Mouse (Mus musculus): ENCODE results near the gene Lamp5. TPM values are rescaled to one million over a fixed set of nuclear protein-coding genes. Genes with fewer than 3 reads are reported as not detected.

The Lamp5 gene
- 1.2 and 1.8 TPM in 2 replicates for polyA plus RNA-seq (2014; fragmentation: Nextera tagmentation; extraction: Ambion mirVana)

GRCm38 (mm10) chr2:136051688-136052289 is at the start of gene Lamp5:
TSS of gene Lamp5 (plus strand) at chr2:136052239.
- peak; percentile 29 for DNase-seq (ENCODE audit: low spot score)
- under 1% methylated on average over 8 of the region's 8 CpGs for WGBS
- Histone ChIP-seq H3K4me3 (ENCODE audit: low read depth, low read length) (peak within 1 kb of the TSS; percentile 21; the same call in 1 of the 2 replicates), H3K4me2 (ENCODE audit: low read length) (peak within 1 kb of the TSS; percentile 48), H3K9ac (ENCODE audit: low read length) (peak within 1 kb of the TSS; percentile 40), H3K9me3 (replicated peaks; ENCODE audit: control insufficient read depth, low read length) (no peaks in the 10 kb centered on the region), H3K27me3 (replicated peaks; ENCODE audit: control insufficient read depth, insufficient read depth, low read length) (no peaks in the 10 kb centered on the region), H3K27ac (ENCODE audit: low read depth, low read length) (no peak within 1 kb of the TSS), H3K36me3 (ENCODE audit: control insufficient read depth, insufficient read depth, low read length) (no peaks in the 10 kb centered on the region), H3K4me1 (ENCODE audit: control insufficient read depth, insufficient read depth, low read length) (peaks cover 6% of the 10 kb centered on the region)
- ATAC-seq: peak; percentile 57

- no peak for DNase-seq (ENCODE audit: low spot score)
- Histone ChIP-seq H3K4me2 (ENCODE audit: low read length) (no peak overlapping the region), H3K9me3 (replicated peaks; ENCODE audit: control insufficient read depth, low read length) (no peaks in the 10 kb centered on the region), H3K27ac (ENCODE audit: low read depth, low read length) (no peak overlapping the region), H3K27me3 (replicated peaks; ENCODE audit: control insufficient read depth, insufficient read depth, low read length) (no peaks in the 10 kb centered on the region), H3K4me1 (ENCODE audit: control insufficient read depth, insufficient read depth, low read length) (no peaks in the 10 kb centered on the region), H3K36me3 (ENCODE audit: control insufficient read depth, insufficient read depth, low read length) (peaks cover 4% of the 10 kb centered on the region; the same call in 1 of the 2 replicates), H3K9ac (ENCODE audit: low read length) (no peak overlapping the region), H3K4me3 (ENCODE audit: low read depth, low read length) (no peak overlapping the region)
- ATAC-seq: no peak
- WGBS: 91% methylated on average over 1 of the region's 1 CpGs
Measured at GRCm38 (mm10) chr2:136003836-136004235, 48.2 kb upstream of the Lamp5 start.

DNA sequence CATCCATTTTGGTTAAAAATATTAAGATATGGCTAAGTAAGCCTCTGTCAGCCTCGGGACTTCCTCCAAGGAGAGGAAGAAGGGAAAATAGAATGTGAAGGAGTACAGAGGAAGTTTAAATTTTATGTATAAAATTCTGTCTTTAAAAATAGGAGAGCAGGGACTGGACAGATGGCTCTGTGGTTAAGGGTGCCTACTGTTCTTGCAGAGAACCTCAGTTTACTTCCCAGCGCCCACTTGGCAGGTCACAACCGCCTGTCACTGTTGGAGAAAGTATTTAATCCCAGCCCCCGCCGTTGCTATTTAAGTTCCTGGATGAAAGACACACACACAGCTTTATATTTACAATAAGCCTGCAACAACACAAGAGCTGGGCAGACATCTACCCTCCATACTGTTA is 45.8 kb upstream of the Lamp5 start:
- Histone ChIP-seq H3K4me3 (ENCODE audit: low read depth, low read length) (no peak overlapping the region), H3K27me3 (replicated peaks; ENCODE audit: control insufficient read depth, insufficient read depth, low read length) (no peaks in the 10 kb centered on the region), H3K27ac (ENCODE audit: low read depth, low read length) (no peak overlapping the region), H3K4me2 (ENCODE audit: low read length) (no peak overlapping the region), H3K9me3 (replicated peaks; ENCODE audit: control insufficient read depth, low read length) (no peaks in the 10 kb centered on the region), H3K9ac (ENCODE audit: low read length) (no peak overlapping the region), H3K4me1 (ENCODE audit: control insufficient read depth, insufficient read depth, low read length) (no peaks in the 10 kb centered on the region), H3K36me3 (ENCODE audit: control insufficient read depth, insufficient read depth, low read length) (peaks cover 4% of the 10 kb centered on the region; the same call in 1 of the 2 replicates)
- no peak for ATAC-seq
- DNase-seq (ENCODE audit: low spot score): no peak
- WGBS: 84% methylated on average over 5 of the region's 5 CpGs

GRCm38 (mm10) chr2:136012759-136013158 is 39.3 kb upstream of the Lamp5 start:
- no peak overlapping the region for H3K4me2 ChIP-seq (ENCODE audit: low read length)
- no peak for ATAC-seq
- H3K9ac ChIP-seq (ENCODE audit: low read length): no peak overlapping the region
- no peaks in the 10 kb centered on the region for H3K9me3 ChIP-seq (replicated peaks; ENCODE audit: control insufficient read depth, low read length)
- no peak for DNase-seq (ENCODE audit: low spot score)
- 95% methylated on average over 9 of the region's 9 CpGs for WGBS
- H3K4me1 ChIP-seq (ENCODE audit: control insufficient read depth, insufficient read depth, low read length): no peaks in the 10 kb centered on the region
- no peak overlapping the region for H3K27ac ChIP-seq (ENCODE audit: low read depth, low read length)
- no peaks in the 10 kb centered on the region for H3K27me3 ChIP-seq (replicated peaks; ENCODE audit: control insufficient read depth, insufficient read depth, low read length)
- peaks cover 2% of the 10 kb centered on the region; the same call in 1 of the 2 replicates for H3K36me3 ChIP-seq (ENCODE audit: control insufficient read depth, insufficient read depth, low read length)
- H3K4me3 ChIP-seq (ENCODE audit: low read depth, low read length): no peak overlapping the region

GRCm38 (mm10) chr2:136048464-136048863 is 3.6 kb upstream of the Lamp5 start:
- ATAC-seq (no peak), DNase-seq (ENCODE audit: low spot score) (no peak)
- Histone ChIP-seq H3K4me3 (ENCODE audit: low read depth, low read length) (no peak overlapping the region), H3K4me2 (ENCODE audit: low read length) (no peak overlapping the region), H3K27ac (ENCODE audit: low read depth, low read length) (no peak overlapping the region), H3K27me3 (replicated peaks; ENCODE audit: control insufficient read depth, insufficient read depth, low read length) (no peaks in the 10 kb centered on the region), H3K36me3 (ENCODE audit: control insufficient read depth, insufficient read depth, low read length) (no peaks in the 10 kb centered on the region), H3K9ac (ENCODE audit: low read length) (no peak overlapping the region), H3K9me3 (replicated peaks; ENCODE audit: control insufficient read depth, low read length) (no peaks in the 10 kb centered on the region), H3K4me1 (ENCODE audit: control insufficient read depth, insufficient read depth, low read length) (peaks cover 6% of the 10 kb centered on the region)
- 92% methylated on average over 4 of the region's 4 CpGs for WGBS

GRCm38 (mm10) chr2:136050793-136051615 is 1.0 kb upstream of the Lamp5 start:
- Histone ChIP-seq H3K9me3 (replicated peaks; ENCODE audit: control insufficient read depth, low read length) (no peaks in the 10 kb centered on the region), H3K4me2 (ENCODE audit: low read length) (peak overlapping the region; percentile 48), H3K27me3 (replicated peaks; ENCODE audit: control insufficient read depth, insufficient read depth, low read length) (no peaks in the 10 kb centered on the region), H3K27ac (ENCODE audit: low read depth, low read length) (no peak overlapping the region), H3K4me1 (ENCODE audit: control insufficient read depth, insufficient read depth, low read length) (peaks cover 6% of the 10 kb centered on the region), H3K9ac (ENCODE audit: low read length) (peak overlapping the region; percentile 40), H3K4me3 (ENCODE audit: low read depth, low read length) (peak overlapping the region; percentile 21; the same call in 1 of the 2 replicates), H3K36me3 (ENCODE audit: control insufficient read depth, insufficient read depth, low read length) (no peaks in the 10 kb centered on the region)
- DNase-seq (ENCODE audit: low spot score): peak; percentile 60
- ATAC-seq: peak; percentile 66
- WGBS: 17% methylated on average over 27 of the region's 27 CpGs

GRCm38 (mm10) chr2:136057861-136058331 is 5.9 kb downstream of the Lamp5 start:
- Histone ChIP-seq H3K9ac (ENCODE audit: low read length) (no peak overlapping the region), H3K4me3 (ENCODE audit: low read depth, low read length) (peak overlapping the region; percentile 32), H3K27ac (ENCODE audit: low read depth, low read length) (no peak overlapping the region), H3K4me2 (ENCODE audit: low read length) (peak overlapping the region; percentile 49), H3K9me3 (replicated peaks; ENCODE audit: control insufficient read depth, low read length) (no peaks in the 10 kb centered on the region), H3K27me3 (replicated peaks; ENCODE audit: control insufficient read depth, insufficient read depth, low read length) (peaks cover 28% of the 10 kb centered on the region), H3K4me1 (ENCODE audit: control insufficient read depth, insufficient read depth, low read length) (peaks cover 14% of the 10 kb centered on the region; the same call in 1 of the 2 replicates), H3K36me3 (ENCODE audit: control insufficient read depth, insufficient read depth, low read length) (no peaks in the 10 kb centered on the region)
- DNase-seq (ENCODE audit: low spot score) (no peak), ATAC-seq (peak; percentile 68)
- 4% methylated on average over 19 of the region's 19 CpGs for WGBS

DNA sequence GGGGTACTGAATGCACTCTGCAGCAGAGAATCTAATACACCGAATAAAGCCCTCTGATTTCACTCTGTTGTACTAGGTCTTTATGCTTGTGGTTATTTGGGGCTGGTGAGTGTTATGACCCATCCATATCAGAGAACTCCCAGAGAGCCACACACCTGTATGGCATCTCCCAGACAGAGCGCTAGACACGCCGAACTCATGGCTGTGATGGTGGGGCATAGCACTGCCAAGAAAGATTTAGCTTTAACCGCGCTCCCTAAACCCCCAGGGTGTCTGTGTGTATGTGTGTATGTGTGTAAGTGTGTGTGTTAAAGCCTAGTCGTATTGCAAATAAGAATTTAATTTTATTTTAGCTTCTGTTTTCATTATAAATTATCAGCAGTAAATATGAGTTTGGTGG is 6.4 kb downstream of the Lamp5 start:
- 2% methylated on average over 7 of the region's 7 CpGs for WGBS
- Histone ChIP-seq H3K4me1 (ENCODE audit: control insufficient read depth, insufficient read depth, low read length) (peaks cover 14% of the 10 kb centered on the region; the same call in 1 of the 2 replicates), H3K27me3 (replicated peaks; ENCODE audit: control insufficient read depth, insufficient read depth, low read length) (peaks cover 28% of the 10 kb centered on the region), H3K4me3 (ENCODE audit: low read depth, low read length) (peak overlapping the region; percentile 32), H3K9me3 (replicated peaks; ENCODE audit: control insufficient read depth, low read length) (no peaks in the 10 kb centered on the region), H3K4me2 (ENCODE audit: low read length) (peak overlapping the region; percentile 49), H3K9ac (ENCODE audit: low read length) (no peak overlapping the region), H3K36me3 (ENCODE audit: control insufficient read depth, insufficient read depth, low read length) (no peaks in the 10 kb centered on the region), H3K27ac (ENCODE audit: low read depth, low read length) (no peak overlapping the region)
- ATAC-seq (peak; percentile 42; the same call in 1 of the 2 replicates), DNase-seq (ENCODE audit: low spot score) (no peak)
